Mouse (Mus musculus): ENCODE measurements around the gene Lrrc4.

DNA sequence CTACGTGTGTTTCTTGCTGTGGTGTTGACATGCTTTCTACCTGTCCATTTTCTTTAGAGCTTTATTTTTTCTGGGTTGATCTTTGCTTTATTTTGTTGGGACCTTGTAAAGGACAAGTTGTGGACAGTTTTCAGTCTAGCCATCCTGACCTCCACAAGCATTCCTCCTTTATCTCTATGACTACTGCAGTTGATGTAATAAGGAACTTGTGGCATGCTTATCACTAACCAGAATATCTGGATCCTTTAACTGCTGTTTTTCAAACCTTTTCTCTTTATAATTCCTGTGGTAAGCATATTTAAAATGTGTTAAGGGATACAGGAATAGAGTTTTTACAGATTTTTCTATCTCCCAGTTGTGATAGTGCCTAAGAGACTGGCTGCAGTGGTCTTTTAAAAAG, 152.7 kb downstream of the Lrrc4 start:
- TF ChIP-seq CTCF (IDR thresholded peaks at IDR 0.05; ENCODE audit: borderline replicate concordance, insufficient read depth, low read depth, low read length) = no peak
- TF ChIP-seq POLR2A (IDR thresholded peaks at IDR 0.05; ENCODE audit: borderline replicate concordance, insufficient read depth, low read length) = no peak

Data from cerebellum, adult 2 months (tissue).